Mouse (Mus musculus) left cerebral cortex, postnatal 14 days (tissue): Measurements from ENCODE around the gene Arid5b. TPM values are rescaled to one million over a fixed set of nuclear protein-coding genes. Genes with fewer than 3 reads are reported as not detected.

Experiments
- DNase-seq, 2 experiments: peaks; one replicate each; pipeline ENCODE4 v3.0.0; 2021 to 2022; ENCODE audit warnings: low spot score in 2 of 2, mixed read lengths in 1 of 2
- intact Hi-C: fragments of 180-260 bp; cut with DNase I; formaldehyde crosslinking; loops from one replicate; pipeline ENCODE4 v1.15.1; 2025
- total RNA-seq, 2 experiments: library from RNA; stranded (reverse); gene quantifications; 2 replicates each; pipeline ENCODE4 v1.2.3; 2021

Gene Arid5b
- total RNA-seq, 2 experiments from 2014 or later = 24.3 to 25.8 TPM

DNA sequence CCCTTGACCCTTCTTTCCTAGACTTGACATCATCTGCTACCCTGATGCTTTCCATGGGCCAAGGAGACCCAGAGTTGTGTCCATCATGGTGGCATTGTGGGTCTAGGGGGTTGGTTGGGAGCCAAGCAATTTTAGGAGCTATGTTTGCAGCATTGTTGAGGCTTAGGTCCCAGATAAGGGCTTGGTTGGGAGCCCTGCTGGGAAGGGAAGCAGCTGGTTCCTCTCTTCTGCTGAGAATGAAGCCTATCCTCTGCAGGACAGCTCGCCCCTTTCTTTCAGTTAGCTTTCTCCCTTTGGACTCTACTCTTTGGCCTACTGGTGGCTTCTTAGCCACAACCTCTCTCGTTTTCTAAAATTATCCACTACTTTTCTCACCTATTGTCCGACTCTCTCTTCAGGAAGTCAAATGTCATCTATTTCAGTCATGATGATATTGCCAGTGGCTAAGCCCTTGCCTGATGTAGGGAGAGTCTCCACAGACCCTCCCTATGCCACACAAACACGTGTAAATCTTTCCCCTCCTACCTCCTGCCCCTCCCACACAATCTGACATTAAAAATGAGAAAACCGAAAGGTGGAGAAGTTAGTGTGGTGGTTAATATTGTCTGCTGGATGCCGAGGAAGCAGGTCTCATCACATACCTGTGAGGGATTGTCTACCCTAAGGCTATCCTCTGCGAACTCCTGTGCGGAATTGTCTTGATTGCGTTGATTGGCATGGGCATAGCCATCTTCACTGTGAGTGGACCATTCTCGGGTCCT, 198.4 kb downstream of the Arid5b start:
- DNase-seq = no peak
- intact Hi-C loops = loop anchor here (5.0 kb wide), 1 partner anchor 58 kb away; no protein-coding TSS in a partner anchor

DNA sequence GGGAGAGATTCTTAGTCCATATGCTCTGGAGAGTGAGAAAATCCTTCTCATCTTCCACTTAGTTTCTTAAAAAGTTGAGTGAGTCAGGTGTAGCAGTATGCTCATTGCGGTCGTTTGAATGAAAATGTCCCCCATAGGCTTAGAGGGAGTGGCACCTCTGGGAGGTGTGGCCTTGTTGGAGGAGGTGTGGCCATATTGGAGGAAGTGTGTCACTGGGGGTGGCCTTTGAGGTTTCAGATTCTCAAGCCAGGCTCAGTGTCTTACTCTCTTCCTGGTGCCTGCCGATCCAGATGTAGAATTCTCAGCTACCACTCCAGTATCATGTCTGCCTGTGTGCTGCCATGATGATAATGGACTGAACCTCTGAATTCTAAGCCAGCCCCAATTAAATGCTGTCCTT, 199.8 kb downstream of the Arid5b start:
- DNase-seq = no peak
- intact Hi-C loops = no loop called here

DNA sequence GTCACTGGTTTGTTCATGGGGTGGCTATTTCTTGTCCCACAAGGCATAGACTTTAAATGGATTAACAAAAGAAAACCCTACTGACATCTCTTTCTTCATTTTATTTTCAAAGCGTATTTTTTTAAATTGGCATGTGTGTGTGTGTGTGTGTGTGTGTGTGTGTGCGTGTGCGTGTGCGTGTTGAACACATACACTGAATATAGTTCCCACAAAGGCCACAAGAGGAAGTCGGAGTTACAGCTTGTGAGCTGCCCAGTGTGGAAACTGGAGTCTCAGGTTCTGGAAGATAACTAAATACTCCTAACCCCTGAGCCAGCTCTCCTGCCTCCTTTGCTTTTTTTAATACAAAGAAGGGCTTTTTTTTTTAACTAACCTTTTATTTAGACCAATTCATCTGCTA, 203.4 kb downstream of the Arid5b start:
- intact Hi-C loops = no loop called here
- no peak for DNase-seq

DNA sequence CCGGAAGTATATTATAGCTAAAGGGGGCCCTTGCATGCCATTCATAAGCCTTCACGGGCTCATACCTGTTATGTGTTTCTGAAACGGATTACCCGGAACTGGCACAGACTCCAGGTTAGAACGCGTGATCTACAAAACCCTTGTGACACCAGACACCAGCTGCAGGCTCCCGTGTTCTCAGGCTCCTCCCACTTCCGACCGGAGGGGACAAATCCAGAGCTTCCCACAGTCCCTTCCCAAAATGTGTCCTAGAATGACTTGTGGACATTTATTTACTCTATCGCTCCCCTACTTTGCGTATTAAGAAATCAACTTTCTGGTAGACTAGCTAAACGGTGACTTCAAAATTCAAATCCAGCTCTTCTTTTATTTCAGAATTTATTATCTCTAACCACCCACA, 204.2 kb downstream of the Arid5b start:
- DNase-seq = no peak
- intact Hi-C loops = no loop called here

DNA sequence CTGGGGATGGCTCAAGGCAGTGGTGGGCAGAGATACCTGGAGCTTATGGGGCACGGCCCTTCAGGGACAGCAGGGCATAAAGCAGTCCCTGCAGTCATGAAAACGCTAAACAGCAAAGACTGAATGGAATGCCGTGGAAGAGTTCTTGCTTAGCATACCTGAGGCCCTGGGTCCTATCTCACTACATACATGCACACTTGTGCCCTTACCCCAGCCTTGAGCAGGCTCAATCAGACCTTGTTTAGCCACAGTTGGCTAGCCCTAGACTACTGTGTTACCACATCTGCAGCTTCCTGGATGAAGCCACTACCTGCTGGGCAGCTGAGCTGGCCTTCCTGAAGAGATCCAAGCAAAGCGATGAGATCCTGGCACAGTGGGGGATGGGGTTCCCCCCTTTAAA, 205.9 kb downstream of the Arid5b start:
- DNase-seq = no peak
- intact Hi-C loops = no loop called here

DNA sequence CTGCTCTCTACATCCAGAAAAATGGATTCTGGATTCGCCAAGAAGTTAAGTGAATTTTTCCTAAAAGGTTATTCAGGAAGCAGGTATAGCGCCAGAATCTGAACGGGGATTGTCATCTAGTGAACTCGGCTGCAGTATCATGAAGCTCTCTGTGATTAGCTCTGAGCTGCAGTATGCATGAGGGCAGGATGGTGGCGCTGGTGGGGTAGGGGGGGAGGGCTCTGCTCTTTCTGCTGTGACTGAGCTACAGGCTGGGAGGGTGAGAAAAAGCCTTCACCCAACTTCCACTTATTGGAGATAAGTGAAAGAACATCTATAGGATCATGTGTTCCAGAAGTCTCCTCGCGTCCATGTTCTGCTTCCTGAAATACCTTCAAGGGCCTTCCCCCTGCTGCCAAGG, 207.5 kb downstream of the Arid5b start:
- intact Hi-C loops = no loop called here
- no peak for DNase-seq

DNA sequence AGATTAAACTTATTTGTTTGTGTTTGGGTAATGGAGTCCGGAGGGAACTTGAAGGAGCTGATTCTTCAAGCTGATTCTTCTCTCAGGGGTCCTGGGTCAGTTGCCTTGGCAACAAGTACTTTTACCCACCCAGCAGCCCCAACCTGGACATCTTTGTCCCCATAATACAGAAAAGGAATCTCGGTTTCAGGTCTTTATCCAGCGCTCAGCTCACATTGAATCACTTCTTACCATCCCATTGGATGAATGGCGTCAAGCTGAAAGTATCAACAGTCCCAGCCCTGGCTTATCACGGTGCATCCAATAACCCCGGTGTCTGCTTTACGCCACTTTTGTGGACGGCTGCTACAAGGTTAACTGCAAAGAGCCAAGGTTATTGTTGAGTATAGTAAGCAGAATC, 210.1 kb downstream of the Arid5b start:
- no peak for DNase-seq
- intact Hi-C loops = no loop called here

DNA sequence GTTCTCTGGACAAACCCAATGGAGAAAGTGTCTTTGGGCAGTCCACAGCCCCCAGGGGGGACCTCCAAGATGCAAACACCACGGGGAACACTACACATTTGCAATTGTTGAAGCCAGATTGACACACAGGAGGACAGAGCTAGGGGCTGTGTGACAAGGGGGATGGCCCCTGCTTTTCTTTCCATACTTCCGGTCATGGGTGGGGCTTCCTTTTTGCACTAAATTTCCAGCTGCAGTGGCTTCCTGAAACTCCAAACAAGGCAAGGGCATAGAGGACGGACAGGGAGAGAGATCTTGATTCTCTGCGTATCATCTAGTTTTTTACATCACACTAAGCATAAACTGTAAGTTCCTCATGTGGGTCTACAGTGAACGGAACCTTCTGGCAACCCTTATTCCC, 210.6 kb downstream of the Arid5b start:
- DNase-seq = no peak
- intact Hi-C loops = no loop called here

DNA sequence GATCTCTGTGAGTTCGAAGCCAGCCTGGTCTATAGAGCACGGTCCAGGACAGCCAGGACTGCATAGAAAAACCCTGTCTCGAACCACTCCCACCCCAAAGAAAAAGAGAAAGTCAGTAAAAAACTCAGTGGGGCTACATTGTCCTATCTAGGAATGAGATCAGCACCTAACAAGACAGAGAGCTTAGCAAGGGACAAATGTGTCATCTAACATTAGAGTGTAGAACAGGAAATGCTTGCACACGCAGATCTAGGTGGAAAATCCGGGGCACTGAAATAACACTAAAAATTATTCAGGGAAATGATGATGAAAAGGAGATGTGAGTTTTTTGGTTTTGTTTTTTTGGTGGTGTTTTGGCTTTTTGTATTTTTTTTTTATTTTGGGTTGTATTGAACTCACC, 212.4 kb downstream of the Arid5b start:
- no peak for DNase-seq
- intact Hi-C loops = no loop called here

DNA sequence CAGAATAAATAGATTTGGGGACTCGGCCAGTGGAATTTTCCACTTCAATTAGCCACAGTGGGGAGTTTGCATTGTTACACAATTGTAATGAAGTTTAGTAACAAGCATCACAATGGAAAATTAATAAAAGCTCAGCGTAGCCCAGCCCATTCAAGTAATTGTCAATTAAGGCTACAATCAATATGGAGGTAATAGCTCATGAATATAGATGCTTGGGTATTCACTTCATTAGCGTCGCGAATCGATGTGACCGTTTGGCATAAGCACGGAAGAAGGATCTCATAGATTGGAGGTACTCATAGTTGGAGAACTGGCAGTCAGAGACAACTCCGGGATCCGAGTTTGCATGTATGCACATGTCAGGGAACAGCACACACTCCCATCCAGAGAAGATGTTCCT, 214.0 kb downstream of the Arid5b start:
- intact Hi-C loops = no loop called here
- DNase-seq = no peak

DNA sequence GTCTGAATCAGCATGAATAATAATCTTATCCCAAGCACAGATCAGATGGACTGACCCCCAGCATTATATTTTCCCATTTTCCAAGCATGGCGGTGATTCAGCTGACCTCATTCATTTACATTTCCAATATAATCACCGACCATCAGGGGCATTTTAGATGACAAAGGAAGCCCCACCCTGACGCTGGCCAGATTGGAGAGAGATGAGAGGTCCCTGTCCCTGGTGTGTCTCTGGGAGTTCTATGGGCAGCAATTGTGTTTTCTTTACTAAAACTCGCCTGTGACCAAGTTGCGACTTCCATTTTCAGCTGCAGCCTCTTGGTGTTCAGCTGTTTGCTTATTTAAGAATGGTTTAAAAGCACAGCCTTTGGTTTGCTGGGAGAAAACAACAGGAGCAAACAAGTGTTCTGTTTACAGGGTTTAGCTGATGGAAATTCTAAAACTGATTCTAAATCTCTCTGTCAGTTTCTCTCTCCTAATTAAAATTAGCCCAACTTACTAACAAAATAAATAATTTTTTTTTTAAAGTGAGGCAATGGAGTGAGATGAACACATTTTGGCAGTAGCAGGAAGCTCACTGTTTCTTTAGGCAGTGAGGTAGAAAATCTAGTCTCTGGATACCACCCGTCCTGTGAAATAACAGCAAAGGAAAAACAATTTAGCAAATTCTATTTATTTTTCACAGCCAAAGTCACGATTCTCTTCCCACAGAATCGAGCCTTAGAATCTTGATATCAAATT, 214.6 kb downstream of the Arid5b start:
- DNase-seq = no peak

DNA sequence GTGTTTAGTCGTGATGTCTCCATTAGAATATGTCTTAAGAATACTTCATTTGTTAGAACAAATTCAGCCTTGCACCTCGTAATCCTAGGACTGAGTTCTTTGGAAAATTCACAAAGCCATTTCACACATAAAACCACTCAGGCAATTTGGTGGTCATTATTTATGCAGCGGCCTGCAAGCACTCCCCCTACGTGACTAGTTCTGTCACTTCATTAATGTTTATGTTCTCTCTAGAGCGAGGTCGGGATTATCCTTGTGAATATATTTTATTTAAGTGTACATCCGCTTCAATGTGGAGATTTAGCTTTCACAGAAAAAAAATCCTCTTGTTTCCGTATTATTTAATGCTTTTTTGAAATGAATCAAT, 217.3 kb downstream of the Arid5b start:
- DNase-seq = no peak
- intact Hi-C loops = no loop called here

More for the DNA sequence above, 214.6 kb downstream of the Arid5b start:
- intact Hi-C loops = no loop called here

DNA sequence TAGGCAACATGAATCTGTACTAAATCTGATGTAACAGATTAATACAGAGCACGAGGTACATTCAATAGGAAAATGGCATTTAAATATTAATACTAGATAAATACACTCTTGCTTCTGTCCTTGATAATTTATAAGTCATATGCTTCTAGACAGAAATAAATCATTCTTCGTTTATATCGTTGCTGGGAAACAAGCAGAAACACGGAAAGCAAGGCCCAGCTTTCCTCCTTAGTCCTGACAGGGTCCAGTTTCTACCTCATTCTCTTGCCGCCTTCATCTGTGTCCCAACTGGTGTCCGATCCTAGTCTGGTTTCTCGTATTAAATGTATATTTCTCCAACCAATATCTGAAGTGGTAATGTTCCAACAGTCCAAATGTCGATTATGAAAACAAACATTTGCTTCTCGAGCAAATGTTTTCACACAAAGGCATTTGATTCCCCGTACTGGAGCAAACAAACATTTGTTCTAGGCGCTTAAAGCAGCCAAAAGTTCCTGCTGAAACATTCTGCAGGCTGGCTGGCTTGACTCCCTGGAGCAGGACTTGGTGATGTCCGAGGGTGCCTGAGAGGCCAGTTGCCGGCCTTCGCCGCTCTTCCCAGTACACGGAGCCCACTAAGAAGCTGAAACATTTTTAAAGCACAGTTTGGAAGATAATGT, 217.8 kb downstream of the Arid5b start:
- DNase-seq = no peak
- intact Hi-C loops = no loop called here

DNA sequence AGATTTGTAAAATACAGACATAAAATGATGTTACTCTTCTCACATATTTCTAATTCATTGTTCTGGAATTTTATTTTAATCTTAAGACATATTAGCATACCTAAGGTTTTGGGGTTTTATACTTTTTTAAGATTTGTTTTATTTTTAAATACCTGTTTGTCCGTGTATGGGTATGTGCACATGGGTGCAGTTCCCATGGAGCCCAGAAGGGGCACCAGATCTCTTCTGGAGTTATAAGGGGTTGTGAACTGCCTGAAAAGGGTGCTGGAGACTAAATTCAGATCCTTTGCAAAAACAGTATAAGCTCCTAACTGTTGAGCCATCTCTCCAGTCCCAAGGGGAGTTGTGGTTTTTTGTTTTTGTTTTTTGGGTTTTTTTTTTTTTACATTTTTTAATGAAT, 220.2 kb downstream of the Arid5b start:
- intact Hi-C loops = no loop called here
- no peak for DNase-seq

DNA sequence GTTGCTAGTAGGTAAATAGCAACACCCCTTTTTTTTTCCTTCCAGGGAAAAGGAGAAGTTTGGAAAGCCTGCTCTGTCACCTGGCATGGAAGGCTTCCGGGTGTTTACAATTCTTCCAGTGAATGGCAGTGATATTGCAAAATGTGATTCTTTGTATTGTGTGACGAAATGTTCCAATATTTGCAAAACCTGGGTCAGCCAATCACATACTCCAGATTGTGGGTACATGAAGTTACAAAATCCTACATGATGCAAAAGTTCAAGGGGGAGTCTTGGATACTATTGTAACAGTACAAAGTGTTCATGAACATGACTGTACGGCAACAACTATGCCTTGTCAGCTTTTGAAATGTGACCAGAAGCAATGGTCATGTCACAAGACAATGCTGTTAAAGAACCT, 220.7 kb downstream of the Arid5b start:
- no peak for DNase-seq
- intact Hi-C loops = no loop called here

DNA sequence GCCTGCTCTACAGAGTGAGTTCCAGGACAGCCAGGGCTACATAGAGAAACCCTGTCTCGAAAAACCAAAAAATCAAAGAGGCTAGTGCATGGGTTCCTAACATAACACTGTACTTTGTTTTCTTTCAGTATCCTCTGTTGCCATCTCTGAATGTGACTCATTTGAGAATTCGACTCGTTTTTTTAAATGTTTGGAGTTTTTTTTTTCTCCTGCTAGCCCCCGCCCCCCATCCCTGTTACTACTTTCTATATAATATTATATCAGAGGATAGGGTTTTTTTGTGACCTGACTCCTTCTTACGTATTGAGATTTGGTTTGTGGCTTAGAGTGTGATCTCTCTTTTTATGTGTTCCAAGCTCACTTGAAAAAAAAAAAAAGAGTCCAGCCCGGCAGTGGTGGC, 223.8 kb downstream of the Arid5b start:
- intact Hi-C loops = no loop called here

DNA sequence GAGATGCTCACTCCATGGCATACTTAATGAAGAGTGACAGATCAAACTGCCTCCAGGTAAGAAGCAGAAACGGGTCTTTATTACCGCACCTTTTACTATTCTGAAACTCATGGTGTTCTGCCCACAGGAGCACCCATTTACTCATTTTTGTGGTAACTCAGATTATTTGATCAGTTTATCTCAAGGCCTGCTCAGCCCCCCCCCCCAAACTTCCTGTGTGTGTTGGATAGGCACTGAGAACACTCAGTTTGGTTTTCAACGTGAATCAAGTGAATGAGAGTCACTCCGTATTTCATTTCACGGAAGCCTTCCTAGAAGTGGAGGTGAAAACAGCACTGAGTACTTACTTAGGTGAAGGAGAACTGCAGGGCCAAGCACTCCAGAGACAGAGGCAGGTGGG, 224.4 kb downstream of the Arid5b start:
- DNase-seq = no peak
- intact Hi-C loops = no loop called here

More for the DNA sequence above, 223.8 kb downstream of the Arid5b start:
- no peak for DNase-seq

DNA sequence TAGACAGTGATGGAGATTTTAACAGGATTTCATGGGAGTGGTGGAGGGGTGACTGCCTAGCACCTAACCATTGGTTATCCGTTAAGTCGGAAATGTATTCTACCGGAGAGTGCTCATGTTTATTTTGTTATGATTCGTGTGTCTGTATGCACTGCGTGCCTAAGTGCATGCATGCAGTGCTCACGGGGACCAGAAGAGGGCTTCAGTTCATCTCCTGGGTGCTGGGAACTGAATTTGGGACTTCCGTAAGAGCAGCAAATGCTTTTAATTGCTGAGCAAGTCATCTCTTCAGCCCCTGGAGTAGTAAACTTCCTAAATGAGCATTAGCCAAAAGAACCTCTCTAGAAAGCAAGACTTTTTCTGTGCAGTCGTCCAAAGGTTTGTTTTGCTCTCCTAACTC, 226.2 kb downstream of the Arid5b start:
- intact Hi-C loops = no loop called here
- no peak for DNase-seq

DNA sequence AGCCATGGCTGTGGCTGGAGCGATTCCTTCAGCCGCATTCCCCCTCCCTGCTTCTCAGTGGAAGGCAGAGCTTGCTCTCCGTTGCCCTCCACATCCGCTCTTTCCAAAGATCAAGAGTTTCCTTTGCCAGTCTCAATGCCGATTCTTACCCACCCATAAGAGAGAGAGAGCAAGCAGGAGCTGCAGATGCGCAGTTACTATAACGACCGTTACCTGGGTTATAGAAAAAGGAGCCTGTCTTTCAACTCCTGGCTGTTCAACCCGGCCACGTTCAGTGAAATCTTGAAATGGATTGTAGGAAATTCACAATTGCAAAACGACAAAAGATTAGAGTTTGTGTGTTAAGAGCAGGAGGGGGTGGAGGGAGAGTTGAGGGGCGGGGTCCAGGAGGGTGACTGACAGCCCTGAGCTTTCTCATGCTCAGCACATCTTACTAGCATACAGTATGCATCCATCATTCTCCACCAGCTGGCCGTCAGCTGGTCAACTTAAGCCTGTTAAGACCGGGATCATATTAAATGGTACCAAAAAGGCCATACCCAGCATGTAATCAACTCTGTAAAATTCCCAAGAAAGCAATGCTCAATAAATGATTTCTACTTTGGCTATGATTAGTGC, 227.1 kb downstream of the Arid5b start:
- intact Hi-C loops = no loop called here
- DNase-seq = no peak

DNA sequence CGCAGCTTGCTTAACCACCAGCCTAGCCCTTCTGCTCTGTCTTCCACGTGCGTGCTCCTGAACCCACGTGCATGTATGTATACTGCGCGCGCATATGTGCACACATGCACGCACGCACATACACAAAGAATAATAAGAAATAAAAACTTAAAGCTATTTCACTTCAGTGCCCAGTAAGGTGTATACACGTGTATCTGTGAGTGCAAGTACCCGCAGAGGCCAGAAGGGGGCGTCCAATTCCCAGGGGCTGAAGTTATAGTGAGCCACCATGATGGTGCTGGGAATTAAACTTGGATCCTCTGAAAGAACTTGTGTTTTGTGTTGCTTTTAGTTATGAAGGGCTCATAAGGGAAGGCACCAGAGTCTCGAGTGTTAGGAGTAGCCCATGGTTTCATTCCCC, 227.7 kb downstream of the Arid5b start:
- intact Hi-C loops = no loop called here
- no peak for DNase-seq
